16 mouse cellular contexts compared by ENCODE assay signal in the genomic region with DNA sequence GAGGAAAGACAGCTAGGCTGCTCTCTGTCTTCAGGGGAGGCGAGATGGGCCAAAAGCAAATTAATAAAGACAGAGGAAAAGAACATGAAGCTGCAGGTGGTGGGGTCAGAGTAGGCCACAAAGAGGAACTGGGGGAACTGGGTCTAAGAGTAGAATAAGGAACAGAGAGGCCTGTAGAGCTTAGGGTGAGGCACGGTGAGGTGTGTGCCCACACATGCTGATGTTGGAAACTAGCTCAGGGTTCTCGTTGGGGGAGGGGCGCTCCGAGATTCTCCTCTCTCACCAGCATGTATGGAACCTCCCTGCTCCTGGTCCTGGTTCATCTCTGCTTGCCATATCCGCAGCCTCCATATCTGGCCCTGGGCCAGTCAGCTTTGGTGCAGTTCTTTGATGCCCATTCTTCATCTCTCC. TPM values are rescaled to one million over a fixed set of nuclear protein-coding genes. Genes with fewer than 3 reads are reported as not detected.
A peak's percentile ranks its signal among the peaks of the same experiment; 100 is the strongest.
DNase-seq lines count a peak whose midpoint lies in the region; ATAC-seq lines count a peak whose summit lies in the region.
"Had no signal": no experiment of that assay in that cellular context is flagged by ENCODE, and none has a peak within 500 bp of the region (broad histone marks: within the 10 kb centered on the region; RNA-seq: fewer than 3 reads in every experiment).

No protein-coding gene starts in this region.

- H3K9ac ChIP-seq in midbrain, embryonic 11.5 days (ENCODE audit: low read length) = no peak overlapping the region
- no peak overlapping the region for H3K9ac ChIP-seq in intestine, embryonic 15.5 days
- H3K9ac ChIP-seq: forebrain, embryonic 13.5 days; heart, embryonic 13.5 days; liver, embryonic 12.5 days had no signal

- no peaks in the 10 kb centered on the region for H3K36me3 ChIP-seq in midbrain, embryonic 10.5 days
- H3K36me3 ChIP-seq in midbrain, embryonic 11.5 days (ENCODE audit: control insufficient read depth, insufficient read depth, low read length) = no peaks in the 10 kb centered on the region
- no peaks in the 10 kb centered on the region; the same call in 1 of the 2 replicates for H3K36me3 ChIP-seq in splenic B cell, adult 2 months (ENCODE audit: control insufficient read depth, insufficient read depth, low read length, poor library complexity, severe bottlenecking)
- no peaks in the 10 kb centered on the region for H3K36me3 ChIP-seq in intestine, embryonic 15.5 days
- H3K36me3 ChIP-seq: heart, embryonic 13.5 days; liver, embryonic 12.5 days had no signal

- 0 out of 2 replicates have a peak overlapping the region, but pooled peaks have one; percentile 4 for H3K27ac ChIP-seq in midbrain, embryonic 10.5 days (replicated peaks)
- no peak overlapping the region for H3K27ac ChIP-seq in midbrain, embryonic 11.5 days (ENCODE audit: low read depth, low read length)
- no peak overlapping the region for H3K27ac ChIP-seq in intestine, embryonic 15.5 days
- H3K27ac ChIP-seq: forebrain, embryonic 13.5 days; heart, embryonic 13.5 days; liver, embryonic 12.5 days had no signal

- H3K4me3 ChIP-seq in midbrain, embryonic 10.5 days = no peak overlapping the region
- H3K4me3 ChIP-seq in midbrain, embryonic 11.5 days (ENCODE audit: low read depth, low read length) = no peak overlapping the region
- no peak overlapping the region for H3K4me3 ChIP-seq in intestine, embryonic 15.5 days (replicated peaks)
- H3K4me3 ChIP-seq: forebrain, embryonic 13.5 days; heart, embryonic 13.5 days; liver, embryonic 12.5 days had no signal

- peaks cover 62% of the 10 kb centered on the region for H3K4me1 ChIP-seq in midbrain, embryonic 10.5 days
- peaks cover 22% of the 10 kb centered on the region for H3K4me1 ChIP-seq in midbrain, embryonic 11.5 days (ENCODE audit: control insufficient read depth, insufficient read depth, low read length)
- H3K4me1 ChIP-seq in intestine, embryonic 15.5 days (replicated peaks) = peaks cover 10% of the 10 kb centered on the region
- H3K4me1 ChIP-seq: liver, embryonic 12.5 days had no signal

- H3K4me2 ChIP-seq in midbrain, embryonic 11.5 days = no peak overlapping the region
- H3K4me2 ChIP-seq in intestine, embryonic 15.5 days (replicated peaks) = no peak overlapping the region
- H3K4me2 ChIP-seq: forebrain, embryonic 13.5 days; heart, embryonic 13.5 days; liver, embryonic 12.5 days had no signal

- H3K9me3 ChIP-seq in midbrain, embryonic 10.5 days (replicated peaks) = no peaks in the 10 kb centered on the region
- no peaks in the 10 kb centered on the region for H3K9me3 ChIP-seq in midbrain, embryonic 11.5 days (ENCODE audit: control insufficient read depth, low read length)
- no peaks in the 10 kb centered on the region for H3K9me3 ChIP-seq in intestine, embryonic 15.5 days
- H3K9me3 ChIP-seq: forebrain, embryonic 13.5 days; heart, embryonic 13.5 days; liver, embryonic 12.5 days had no signal

- WGBS in midbrain, embryonic 10.5 days = 83% methylated on average over 6 of the region's 6 CpGs
- 89% methylated on average over 6 of the region's 6 CpGs for WGBS in midbrain, embryonic 11.5 days
- 81% methylated on average over 6 of the region's 6 CpGs for WGBS in intestine, embryonic 15.5 days

- peaks cover 89% of the 10 kb centered on the region for H3K27me3 ChIP-seq in midbrain, embryonic 10.5 days (ENCODE audit: low read depth, poor library complexity, severe bottlenecking)
- H3K27me3 ChIP-seq in midbrain, embryonic 11.5 days (ENCODE audit: control insufficient read depth, insufficient read depth, low read length) = no peaks in the 10 kb centered on the region; the same call in 1 of the 2 replicates
- H3K27me3 ChIP-seq in splenic B cell, adult 2 months (ENCODE audit: control insufficient read depth, insufficient read depth, low read length, poor library complexity, severe bottlenecking) = no peaks in the 10 kb centered on the region
- no peaks in the 10 kb centered on the region; the same call in 1 of the 2 replicates for H3K27me3 ChIP-seq in intestine, embryonic 15.5 days (replicated peaks)

- no peak for DNase-seq in midbrain, embryonic 10.5 days (ENCODE audit: low spot score)
- DNase-seq in midbrain, embryonic 11.5 days (ENCODE audit: low spot score, missing footprints) = no peak
- DNase-seq in splenic B cell, adult 2 months (ENCODE audit: low read depth, low spot score) = peak; percentile 74
- DNase-seq in layer of hippocampus, adult 8-10 months (ENCODE audit: low spot score in 2 of 2) = no peak
- DNase-seq: adrenal gland, adult 8-10 months; cerebellum, adult 11 months; heart, postnatal 4 days; kidney, adult 8-10 months; lung, postnatal 14 days; midbrain, embryonic 14.5 days had no signal

- no peak for ATAC-seq in midbrain, embryonic 11.5 days (ENCODE audit: low FRiP score)
- peak; percentile 64 for ATAC-seq in common myeloid progenitor, adult 5-6 weeks (replicated peaks; ENCODE audit: low read depth, poor library complexity, severe bottlenecking)
- peak; percentile 84 for ATAC-seq in megakaryocyte progenitor cell, adult 5-6 weeks (replicated peaks; ENCODE audit: poor library complexity)
- no peak for ATAC-seq in intestine, embryonic 15.5 days
- ATAC-seq: forebrain, embryonic 13.5 days; liver, embryonic 12.5 days had no signal

RNA-seq across cellular contexts. Expression of a gene that starts 11.1 kb away (rescaled TPM):
- 7.5 and 8.4 TPM in 2 replicates for polyA plus RNA-seq in midbrain, embryonic 10.5 days (2016; fragmentation: Nextera tagmentation; extraction: Ambion mirVana)
- 12.3 and 13.5 TPM in 2 replicates for polyA plus RNA-seq in midbrain, embryonic 11.5 days (2014; fragmentation: Nextera tagmentation; extraction: Ambion mirVana)
- total RNA-seq in common myeloid progenitor, adult 5-6 weeks (2017) = 101 and 107 TPM in 2 replicates
- total RNA-seq in megakaryocyte progenitor cell, adult 5-6 weeks (2015) = 45.1 and 48.5 TPM in 2 replicates
- total RNA-seq in megakaryocyte progenitor cell, adult 5-6 weeks (2017) = 76.8 and 83.1 TPM in 2 replicates
- 100 to 1,000 TPM; 192 to 215 (median 201) TPM for total RNA-seq in layer of hippocampus, adult 8-10 months (2022)
- polyA plus RNA-seq in intestine, embryonic 15.5 days (2015; fragmentation: Nextera tagmentation; extraction: Ambion mirVana) = 7.0 and 7.7 TPM in 2 replicates

RNA-seq across cellular contexts. Expression of a gene that starts 34.3 kb away (rescaled TPM):
- 4.3 and 4.6 TPM in 2 replicates for polyA plus RNA-seq in midbrain, embryonic 10.5 days (2016; fragmentation: Nextera tagmentation; extraction: Ambion mirVana)
- 3.9 and 4.0 TPM in 2 replicates for polyA plus RNA-seq in midbrain, embryonic 11.5 days (2014; fragmentation: Nextera tagmentation; extraction: Ambion mirVana)
- total RNA-seq in common myeloid progenitor, adult 5-6 weeks (2017) = 23.1 and 25.0 TPM in 2 replicates
- total RNA-seq in megakaryocyte progenitor cell, adult 5-6 weeks (2015) = 40.9 and 43.6 TPM in 2 replicates
- total RNA-seq in megakaryocyte progenitor cell, adult 5-6 weeks (2017) = 45.3 and 53.5 TPM in 2 replicates
- total RNA-seq in layer of hippocampus, adult 8-10 months (2022) = 1 to 10 TPM; 1.7 to 6.2 (median 3.5) TPM
- 3.7 and 3.8 TPM in 2 replicates for polyA plus RNA-seq in intestine, embryonic 15.5 days (2015; fragmentation: Nextera tagmentation; extraction: Ambion mirVana)

Comparison
In these comparisons a context has a peak if more than half of its experiments do, and no peak if none do; other contexts are left out.
1. ATAC-seq: peak in common myeloid progenitor, adult 5-6 weeks (single experiment) and megakaryocyte progenitor cell, adult 5-6 weeks (single experiment); none in midbrain, embryonic 11.5 days (single experiment) and intestine, embryonic 15.5 days (single experiment).